Mouse (Mus musculus) kidney, adult 18-20 months (tissue): ENCODE results near the gene Dynlt1b.
"Not testable (repeated sequence)": the region's sequence is repeated elsewhere in the genome, so short reads cannot be mapped to it uniquely, and the experiment has no call there.

Source experiments
- DNase-seq: peaks from one replicate; pipeline ENCODE4 v3.0.0; 2021

The Dynlt1b gene

DNA sequence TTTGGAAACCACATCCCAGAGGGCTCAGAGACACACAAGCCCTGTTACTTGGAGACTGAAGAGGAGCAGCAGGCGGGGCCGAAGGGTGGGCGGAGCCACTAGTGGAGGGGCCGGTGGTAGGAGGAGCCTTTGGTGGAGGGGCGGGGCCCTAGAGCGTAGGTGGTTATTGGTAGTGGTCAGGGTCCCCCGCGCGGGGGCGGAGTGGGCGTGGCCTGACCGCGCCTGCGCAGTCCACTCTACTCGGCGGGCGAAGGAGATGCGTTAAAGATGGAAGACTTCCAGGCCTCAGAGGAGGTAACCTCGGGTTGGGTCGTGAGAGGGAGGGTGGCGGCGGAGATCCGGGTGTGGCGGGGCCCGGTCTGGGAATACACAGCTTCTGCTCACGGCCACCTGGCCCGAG lies at the start of gene Dynlt1b:
Dynlt1b (plus strand) TSS at position 168 of the 400 bp plus-strand sequence.
- peak; percentile 100 for DNase-seq

DNA sequence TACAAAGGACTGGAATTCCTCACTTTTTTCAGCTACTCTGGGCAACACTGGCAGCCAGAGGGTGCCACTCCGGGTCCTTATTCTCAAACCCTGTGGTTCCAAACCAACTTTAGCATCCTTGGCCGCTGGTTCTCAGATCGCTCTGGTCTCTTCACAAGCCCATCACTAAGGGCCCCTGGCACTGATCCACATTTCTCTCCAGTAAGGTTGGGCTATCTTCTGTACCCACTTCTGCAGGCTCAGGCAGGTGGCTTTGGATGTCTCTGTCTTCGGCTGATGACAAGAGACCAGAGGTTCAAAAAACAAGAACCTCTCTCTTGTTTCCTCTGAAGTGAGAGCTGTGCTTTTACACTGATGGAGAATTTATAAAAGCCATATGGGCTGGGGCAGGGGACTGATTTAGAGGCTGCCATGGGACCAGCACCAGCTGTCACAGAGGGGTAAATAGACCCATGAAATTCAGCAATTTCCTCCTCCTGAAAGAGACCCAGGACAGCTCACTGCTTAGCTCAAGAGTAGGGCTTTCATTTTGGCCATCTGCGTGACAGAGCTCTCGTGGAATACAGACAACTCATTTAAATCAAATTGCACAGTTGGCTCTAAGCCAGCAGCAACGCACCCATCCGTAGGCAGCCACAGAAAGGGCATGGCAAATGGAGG lies 49.6 kb upstream of the Dynlt1b start:
- DNase-seq = not testable (repeated sequence)

DNA sequence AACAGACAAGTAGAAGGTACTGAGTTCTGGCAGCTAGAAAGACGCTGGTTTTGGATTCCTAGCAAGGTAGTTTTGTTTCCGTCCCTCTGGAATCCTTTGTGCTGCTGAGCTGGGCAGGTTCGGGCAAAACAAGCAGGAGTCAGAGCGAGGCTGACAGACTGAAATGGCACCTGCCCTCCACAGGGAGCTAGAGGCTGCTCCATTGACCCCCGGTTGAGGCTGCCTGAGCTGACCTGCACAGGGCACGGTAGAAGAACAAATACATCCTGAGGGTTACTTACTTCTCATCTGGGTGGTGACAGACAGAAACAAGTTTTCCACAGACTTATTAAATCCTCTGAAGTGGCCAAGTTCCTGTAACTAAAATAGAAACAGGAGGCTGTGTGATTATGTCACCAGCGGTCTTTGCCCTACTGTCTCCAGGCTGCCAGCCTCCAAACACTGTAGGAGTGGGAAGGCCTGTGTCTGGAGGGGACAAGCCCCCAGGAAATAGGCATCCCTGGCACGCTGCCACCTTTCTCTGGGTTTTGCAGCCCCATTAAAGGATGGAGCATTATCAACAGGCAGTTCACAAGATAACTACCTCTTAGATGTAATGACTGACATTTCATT lies 48.7 kb upstream of the Dynlt1b start:
- not testable (repeated sequence) for DNase-seq

DNA sequence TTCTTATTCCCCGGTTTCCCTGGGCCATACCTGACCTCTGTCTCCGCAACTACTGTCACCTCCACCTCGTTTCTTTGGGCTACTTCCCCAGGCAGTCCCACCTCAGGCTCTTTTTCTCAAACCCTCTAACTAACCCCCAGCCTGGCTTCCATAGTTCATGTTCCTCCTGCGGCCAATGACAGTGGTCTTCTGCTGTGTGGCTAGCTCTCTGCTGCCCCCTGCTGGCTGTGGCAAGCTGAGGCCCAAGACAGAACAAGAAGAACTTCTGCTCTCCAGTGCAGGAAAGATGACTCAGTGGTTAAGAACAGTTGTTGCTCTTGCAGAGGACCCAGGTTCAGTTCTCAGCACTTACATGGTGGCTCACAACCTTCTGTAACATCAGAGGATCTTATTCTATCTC lies 43.0 kb upstream of the Dynlt1b start:
- DNase-seq = not testable (repeated sequence)

DNA sequence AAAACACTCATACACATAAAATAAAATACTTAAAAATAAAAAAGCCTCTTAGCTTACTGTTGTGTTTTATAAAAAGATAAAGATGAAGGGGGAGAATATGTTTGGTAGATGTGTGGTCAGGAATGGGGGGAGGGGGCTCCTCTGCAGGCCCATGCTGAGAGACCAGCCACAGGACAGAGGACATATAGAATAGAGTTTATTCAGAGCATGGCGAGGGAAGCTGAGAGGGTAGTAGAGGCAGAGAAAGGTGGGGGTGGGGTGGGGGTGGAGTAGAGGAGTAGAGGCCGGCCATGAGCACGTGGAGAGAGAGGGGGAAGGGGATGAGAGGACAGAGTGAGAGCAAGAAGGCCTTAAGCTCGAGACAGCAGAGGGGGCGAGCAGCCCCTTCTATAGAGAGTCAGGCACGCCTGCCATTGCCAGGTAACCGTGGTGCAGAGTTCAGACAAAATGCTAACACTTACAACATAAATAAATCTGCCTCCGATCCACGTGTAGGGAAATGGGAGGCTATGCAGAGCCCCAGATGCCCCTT lies 42.5 kb upstream of the Dynlt1b start:
- not testable (repeated sequence) for DNase-seq

DNA sequence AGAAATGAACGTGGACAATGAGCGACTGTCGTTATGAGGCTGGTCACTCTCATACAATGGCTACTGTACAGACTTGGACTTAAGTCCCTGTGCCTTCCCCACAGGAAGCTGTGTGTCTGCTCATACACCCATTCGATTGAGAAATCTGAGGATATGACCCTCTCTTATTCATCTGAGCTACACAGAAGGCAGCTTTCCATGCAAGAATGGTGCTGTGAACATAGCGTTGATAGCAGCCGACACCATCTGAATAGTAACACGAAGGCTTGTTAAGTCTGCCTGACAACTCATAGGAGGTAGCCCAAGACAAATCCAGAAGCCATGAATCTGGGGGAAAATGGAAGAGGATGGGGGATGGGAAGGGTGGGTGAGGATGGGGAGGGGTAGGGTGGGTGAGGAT lies 40.4 kb upstream of the Dynlt1b start:
- DNase-seq = not testable (repeated sequence)

DNA sequence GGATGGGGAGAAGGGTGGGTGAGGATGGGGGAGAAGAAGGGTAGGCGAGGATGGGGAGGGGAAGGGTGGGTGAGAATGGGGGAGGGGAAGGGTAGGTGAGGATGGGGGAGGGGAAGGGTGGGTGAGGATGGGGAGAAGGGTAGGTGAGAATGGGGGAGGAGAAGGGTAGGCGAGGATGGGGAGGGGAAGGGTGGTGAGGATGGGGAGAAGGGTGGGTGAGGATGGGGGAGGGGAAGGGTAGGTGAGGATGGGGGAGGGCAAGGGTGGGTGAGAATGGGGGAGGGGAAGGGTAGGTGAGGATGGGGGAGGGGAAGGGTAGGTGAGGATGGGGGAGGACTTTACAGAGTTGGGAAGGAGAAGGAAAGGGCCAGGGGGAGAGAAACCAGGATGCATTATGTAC lies 39.2 kb upstream of the Dynlt1b start:
- DNase-seq = not testable (repeated sequence)

DNA sequence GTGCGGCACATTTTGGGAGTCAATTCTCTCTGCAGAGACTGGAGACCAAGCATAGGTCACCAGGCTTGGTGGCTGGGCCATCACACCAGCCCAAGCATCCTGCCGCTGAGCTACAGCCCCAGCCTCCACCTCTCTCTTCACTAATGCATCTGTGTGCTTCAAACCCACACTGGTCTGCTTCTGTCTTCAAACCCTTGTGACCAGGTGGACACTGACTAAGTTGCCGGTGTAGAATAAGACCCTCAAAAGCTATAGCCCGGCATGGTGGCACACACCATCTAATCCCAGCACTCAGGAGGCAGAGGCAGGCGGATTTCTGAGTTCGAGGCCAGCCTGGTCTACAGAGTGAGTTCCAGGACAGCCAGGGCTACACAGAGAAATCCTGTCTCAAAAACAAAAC lies 38.2 kb upstream of the Dynlt1b start:
- DNase-seq = not testable (repeated sequence)

DNA sequence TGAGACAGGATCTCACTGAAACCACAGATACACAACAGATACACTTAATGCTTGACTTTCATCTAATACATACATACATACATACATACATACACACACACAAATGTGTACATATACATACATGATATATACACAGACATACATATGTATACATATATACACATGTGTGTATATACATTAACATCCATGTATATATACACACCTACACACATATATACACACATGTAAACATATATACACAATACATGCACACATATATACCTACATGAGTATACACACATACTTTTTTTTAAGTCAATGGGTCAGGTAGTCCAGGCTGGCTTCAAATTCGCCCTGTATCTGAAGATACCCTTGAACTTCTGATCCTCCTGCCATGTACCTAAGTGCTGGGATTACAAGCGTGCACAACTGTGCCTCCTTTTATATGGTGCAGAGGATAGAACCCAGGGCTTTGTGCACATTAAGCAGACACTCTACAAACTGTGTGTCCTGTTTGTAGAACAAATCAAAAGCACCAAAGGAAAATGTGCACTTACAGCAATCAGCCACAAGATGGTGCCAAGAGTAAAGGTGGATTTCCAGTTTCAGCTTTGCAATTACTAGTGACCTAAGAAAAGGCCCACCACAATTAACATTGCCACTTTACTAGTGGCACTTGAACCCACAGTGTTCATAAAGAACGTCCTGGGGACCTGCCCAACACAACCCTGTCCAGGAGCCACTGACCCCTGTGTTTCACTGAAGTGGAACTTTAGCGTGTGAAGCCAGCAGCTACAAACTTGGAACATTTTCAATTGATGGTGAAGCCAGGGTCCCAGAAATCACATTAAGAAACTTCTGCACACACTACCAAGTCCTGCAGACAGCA lies 37.2 kb upstream of the Dynlt1b start:
- not testable (repeated sequence) for DNase-seq

DNA sequence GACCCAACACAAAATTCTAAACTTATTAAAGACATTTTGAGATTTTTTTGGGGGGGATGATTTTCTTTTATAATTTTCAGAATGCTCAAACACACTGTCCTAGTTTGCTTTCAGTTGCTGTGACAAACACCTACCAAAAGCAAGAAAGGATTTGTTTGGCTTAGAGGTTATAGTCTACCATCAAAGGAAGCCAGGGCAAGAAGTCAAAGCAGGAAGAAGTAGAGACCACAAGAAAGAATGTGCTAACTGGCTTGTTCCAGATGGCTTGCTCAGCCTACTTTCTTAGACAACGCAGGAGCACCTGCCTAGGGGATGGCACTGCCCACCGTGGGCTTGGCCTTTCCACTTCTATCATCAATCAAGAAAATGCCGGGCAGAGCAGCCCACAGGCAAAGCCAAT lies 31.8 kb upstream of the Dynlt1b start:
- not testable (repeated sequence) for DNase-seq

DNA sequence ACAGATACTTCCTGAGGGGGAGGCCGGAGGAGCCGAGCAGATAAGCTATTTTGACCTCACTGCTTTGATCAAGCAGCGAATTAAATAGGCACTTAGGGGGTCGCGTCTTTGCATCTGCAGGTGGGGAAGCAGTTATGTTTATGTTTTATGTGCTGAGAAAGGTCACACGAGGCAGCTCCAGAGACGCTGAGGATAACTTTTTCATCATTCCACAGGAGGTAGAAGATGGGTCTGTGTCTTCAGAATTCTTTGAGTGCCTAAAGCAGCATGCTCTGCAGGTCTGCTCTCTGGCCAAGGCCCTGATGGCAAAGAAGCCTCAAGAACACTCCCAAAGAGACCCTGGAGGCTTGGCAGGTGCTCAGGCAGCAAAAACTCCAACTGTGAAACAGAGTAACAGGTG lies 31.1 kb upstream of the Dynlt1b start:
- DNase-seq = not testable (repeated sequence)

DNA sequence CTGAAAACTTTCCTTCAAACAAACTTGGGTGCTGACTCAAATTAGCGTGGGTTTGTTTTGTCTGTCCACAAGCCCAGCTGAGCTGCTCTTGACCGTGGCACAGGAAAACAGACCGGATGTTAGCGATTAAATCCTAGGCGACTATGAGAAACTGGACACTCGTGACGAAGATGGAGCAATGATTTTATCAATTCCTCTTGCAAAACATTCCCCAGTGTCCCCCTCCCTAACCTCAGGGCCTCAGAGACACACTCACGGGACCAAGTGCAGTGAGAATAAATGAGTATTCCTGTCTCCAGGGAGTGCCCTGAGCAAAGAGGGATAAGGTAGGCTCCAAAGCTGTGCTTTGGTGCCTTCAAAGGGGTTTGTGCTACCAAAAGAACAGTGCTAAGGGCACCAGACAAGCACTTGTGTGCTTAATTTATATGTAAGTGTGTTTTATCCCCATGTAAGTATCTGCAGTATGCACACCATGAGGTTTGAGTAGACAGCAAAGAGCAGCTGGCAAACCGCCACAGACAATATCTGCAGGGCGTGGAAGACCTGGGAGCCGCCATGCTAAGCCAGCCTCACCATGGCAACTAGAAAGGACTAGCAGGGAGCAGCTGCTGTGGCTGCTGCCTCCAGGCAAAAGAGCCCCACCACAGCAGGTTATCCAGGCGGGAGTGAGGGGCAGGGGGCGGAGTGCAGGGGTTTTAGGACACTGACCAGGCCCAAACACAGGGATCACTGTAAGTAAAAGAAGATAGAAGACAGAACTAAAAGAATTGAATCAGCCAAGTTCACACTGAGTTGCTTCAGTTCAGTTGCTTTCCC lies 30.4 kb upstream of the Dynlt1b start:
- not testable (repeated sequence) for DNase-seq

DNA sequence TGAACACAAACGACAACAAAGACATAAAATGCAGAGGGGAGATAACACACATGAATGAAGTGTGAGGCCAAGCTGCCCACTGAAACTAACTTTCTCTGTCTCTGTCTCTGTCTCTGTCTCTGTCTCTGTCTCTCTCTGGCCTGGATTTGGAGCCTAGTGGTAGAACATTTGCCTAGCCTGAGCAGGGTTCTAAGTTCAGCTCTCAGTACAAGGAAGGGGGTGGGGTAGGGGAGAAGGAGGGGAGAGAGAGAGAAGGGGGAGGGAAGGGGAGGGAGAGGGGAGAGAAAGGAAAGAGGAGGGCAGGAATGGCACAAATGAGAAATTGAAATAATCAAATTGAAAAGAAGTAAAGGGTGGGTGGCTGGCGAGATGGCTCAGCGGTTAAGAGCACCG lies 29.8 kb upstream of the Dynlt1b start:
- not testable (repeated sequence) for DNase-seq

DNA sequence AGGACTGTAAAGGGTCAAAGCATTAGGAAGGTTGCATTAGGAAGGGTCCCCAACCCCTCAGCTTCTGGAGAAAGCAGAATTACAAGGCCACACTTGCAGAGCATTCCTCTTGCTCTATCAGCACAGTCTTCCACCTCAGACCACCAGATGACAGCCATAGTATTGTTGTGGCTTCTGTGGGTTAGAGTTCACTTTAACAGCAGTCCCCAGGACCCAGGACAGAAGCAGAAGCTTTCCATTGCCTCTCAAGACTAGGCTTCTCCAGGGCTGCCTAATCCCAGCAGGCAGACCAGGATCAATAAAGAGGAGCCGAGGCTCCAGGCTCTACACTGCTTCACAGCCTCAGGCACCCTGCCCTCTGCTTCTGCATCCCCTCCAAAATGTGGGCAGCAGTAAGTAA lies 25.4 kb upstream of the Dynlt1b start:
- DNase-seq = not testable (repeated sequence)

DNA sequence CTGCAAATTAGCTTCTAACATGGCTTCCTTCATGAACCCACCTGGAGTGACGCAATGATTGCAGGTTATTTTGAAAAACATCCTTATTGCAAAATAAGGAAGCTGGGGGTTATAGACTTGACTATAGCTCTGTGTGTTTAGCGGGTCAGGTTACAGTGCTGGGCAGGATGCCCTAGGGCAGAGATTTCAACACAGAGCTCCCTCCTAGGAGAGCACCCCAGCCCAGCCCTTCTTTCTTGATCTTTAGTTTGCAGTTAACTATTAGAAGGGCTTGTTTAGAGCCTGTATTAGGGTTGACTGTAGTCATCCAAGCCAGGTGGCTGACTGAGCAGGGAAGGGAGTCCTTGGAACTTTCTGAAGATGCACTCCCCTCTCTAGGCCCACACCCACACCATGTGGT lies 22.9 kb upstream of the Dynlt1b start:
- DNase-seq = not testable (repeated sequence)

DNA sequence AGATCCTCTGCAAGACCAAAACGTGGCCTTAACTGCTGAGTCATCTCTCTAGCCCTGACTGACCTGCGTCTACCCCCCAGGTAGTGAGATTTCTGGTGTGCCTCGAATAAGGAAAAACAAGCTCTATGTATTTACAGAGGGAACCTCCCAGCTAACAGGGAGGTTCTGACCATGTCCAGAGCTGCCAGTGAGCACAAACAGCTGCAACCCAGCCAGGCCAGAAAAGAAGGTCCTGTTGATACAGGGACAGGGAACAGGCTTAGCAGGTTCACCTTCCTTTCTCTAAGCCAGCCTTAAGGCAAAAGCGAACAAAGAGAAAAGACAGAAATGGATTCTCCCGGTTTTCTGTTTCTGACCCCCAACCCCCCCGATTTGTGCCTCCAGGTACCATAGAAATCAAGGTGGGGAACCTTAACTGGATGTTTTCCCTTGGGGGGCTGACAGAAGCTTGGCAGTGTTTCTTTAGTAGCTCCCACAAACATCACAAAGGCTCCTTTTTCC lies 19.1 kb upstream of the Dynlt1b start:
- not testable (repeated sequence) for DNase-seq

DNA sequence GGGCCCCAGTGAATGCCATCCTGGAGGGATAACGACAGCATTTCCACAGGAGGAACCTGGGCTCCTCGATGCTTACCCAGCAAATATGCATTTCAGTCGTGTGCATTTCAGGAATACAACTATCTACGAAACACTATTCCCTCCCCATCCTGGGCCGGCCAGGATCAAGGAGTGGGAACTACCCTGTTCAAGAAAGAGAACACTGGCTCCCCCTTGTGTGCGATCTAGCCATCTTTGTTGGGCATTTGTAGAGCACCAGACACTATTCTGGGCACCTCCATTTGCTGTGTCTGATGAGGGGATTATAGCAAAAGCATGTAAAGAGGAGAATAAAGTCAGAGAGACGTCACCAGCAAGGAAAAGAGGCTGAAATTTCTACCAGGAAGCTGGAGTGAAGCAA lies 12.8 kb upstream of the Dynlt1b start:
- DNase-seq = not testable (repeated sequence)

DNA sequence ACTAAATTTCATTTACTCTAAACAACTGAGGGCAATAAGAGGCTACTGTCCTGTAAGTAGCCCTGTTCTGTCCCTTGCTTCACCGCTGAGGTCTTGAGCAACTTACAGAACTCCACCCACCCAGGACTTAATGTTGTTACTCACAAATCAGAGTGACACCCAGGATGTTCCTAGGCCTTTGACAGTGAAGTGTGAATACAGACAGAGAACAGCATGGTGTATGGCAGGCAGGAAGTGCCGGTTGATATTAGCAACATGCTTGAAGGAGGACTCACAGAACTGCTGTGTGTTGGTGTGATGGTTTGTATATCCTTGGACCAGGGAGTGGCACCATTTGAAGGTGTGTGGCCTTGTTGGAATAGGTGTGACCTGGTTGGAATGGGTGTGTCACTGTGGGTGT lies 9.4 kb upstream of the Dynlt1b start:
- DNase-seq = not testable (repeated sequence)

DNA sequence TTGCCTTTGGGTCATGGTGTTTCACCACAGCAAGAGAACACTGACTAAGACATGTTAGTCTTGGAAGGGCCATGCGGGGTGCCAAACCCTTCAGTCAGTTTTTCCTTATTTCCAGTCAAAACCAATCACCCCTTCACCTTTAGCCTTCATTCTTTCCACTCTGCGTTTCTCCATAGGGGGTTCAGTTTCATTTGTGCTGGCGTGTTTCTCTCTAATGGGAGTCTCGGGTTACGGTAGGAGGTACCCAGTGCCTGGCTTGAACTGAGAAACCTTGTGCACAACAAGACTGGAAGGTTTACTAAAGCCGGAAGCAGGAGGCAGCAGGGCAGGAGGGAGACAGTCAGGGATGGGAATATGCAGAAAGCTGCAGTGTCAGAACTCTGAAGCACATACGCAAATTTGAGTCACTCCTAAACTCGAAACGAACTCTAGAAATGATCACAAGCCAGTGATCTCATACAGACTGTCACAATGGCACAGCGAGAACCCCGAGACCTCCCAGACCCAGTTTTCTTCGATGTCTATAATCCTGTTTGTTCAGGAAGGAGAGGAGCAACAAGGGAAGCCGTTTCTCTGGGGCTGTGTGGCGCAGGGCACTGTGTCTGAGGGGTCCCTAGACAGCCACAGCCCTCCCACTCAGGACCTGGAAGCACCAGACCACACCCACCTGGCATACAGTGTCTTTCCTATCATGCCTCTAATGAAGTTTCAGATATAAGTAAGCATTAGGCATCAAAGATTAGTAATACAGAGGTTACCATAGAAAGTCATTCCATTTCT lies 8.2 kb upstream of the Dynlt1b start:
- DNase-seq = not testable (repeated sequence)

DNA sequence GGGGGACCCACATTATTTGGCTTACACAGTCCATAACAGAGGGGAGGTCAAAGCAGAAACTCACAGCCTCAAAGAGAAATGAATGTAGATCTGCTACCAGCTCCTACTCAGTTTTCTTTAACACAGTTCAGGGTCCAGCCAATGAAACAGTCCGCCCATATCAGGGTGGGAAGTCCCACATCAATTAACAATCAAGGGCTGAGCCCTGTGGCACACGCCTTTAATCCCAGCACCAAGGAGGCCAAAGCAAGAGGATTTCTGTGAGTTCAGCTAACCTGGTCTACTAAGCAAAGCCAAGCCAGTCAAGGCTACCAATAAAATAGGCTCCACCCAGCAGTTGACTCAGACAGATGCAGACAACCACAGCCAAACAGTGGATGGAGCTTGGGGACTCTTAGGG lies 7.5 kb upstream of the Dynlt1b start:
- DNase-seq = not testable (repeated sequence)

DNA sequence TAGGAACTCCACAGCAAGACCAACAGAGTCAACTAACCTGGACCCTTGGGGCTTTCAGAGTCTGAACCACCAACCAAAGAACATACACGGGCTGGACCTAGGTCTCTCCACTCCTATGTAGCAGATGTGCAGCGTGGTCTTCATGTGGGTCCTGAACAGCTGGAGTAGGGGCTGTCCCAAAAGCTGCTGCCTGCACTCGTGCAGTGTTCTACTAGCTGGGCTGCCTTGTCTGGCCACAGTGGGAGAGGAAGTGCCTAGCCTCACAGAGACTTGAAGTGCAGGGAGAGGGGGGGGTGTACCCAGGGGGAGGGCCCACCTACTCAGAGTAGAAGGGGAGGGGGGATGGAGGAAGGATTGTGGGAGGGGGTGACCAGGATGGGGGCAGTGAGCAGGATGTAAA lies 7.1 kb upstream of the Dynlt1b start:
- not testable (repeated sequence) for DNase-seq
